Mouse (Mus musculus): ENCODE measurements at regions not wholly inside any gene's neighbourhood (a gene's known extent, or its start where the extent isn't known, plus 50 kb on each side); places are given as distances from the start of the nearest gene placed in this dataset.

DNA sequence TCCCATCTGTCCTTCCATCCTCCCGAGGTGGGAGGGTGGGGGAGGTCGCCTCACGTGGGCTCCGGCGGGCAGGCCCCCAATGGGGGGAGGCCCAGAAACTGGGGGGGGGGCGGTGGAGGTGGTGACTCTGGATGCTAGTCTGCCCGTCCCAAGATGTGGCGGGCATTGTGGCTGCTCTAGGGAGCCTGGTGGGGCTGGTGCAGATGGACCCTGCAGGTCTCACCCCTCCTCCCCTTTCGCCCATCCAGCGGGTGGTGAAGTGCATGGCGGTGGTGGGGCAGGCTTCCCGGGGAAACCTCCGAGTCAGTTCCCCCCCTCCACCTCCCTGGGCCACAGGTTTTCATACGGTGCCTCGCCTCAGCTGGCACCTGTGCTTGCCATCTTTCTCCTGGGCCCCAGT, 88.6 kb downstream of the Inhba start:
- no peak for TF ChIP-seq GATA4 (IDR thresholded peaks at IDR 0.05; ENCODE audit: insufficient replicate concordance, low read length)

DNA sequence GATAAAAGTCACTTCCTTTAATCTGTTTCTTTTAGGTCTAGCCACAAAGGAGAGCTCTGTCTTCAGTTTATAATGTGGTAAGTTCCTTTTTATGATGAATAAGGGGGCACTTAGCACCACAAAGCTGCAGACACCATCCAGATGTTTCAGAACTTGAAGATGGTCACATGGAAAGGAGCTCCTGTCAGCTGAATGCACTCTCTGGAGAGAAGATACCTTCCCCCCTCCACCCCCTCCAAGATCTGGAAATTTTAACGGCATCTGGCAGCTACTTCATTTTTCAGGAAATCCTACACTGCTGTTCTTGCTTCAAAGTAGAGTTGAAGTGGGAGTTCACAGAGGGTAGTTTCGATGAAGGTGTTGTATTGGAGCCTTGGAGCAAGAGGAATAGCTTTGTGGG, 103.2 kb downstream of the Inhba start:
- no peak for TF ChIP-seq GATA4 (IDR thresholded peaks at IDR 0.05; ENCODE audit: insufficient replicate concordance, low read length)

DNA sequence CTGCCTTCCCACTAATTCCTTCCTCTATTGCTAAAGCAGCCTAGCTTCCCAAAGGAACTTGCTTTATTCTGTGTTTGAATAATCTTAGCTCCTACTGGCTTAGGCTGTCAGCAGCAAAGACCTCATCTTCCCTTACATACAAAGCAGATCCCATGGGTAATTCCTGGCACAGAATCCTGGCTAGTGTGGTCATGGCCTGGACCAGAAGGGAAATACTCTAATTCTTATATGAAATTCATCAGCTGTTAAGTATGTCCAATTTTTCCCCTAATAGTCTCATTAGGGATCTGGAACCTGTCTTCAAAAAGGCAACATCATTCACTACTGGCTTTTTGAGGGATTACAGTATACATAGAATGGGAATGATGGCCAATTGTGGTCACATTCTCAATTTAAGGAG, 135.0 kb downstream of the Inhba start:
- TF ChIP-seq GATA4 (IDR thresholded peaks at IDR 0.05; ENCODE audit: insufficient replicate concordance, low read length), result no peak

DNA sequence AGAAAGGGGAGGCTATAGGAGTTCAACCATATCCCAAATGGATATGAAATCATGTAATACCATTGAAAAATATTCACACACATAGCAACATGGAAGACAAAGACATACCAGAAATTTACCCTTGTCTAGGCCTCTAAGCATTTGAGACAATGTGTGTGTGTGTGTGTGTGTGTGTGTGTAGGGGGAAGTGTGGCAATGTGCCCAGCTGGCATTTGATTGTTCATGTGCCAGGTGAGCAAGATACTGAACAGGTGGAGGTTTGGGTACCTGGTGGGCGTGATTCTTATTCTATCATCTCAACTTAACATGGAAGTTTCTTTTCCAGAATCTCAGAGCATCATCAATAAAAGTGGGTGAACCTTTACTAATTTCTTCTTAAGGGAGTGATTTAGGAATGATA, 143.3 kb downstream of the Inhba start:
- no peak for TF ChIP-seq GATA4 (IDR thresholded peaks at IDR 0.05; ENCODE audit: insufficient replicate concordance, low read length)

DNA sequence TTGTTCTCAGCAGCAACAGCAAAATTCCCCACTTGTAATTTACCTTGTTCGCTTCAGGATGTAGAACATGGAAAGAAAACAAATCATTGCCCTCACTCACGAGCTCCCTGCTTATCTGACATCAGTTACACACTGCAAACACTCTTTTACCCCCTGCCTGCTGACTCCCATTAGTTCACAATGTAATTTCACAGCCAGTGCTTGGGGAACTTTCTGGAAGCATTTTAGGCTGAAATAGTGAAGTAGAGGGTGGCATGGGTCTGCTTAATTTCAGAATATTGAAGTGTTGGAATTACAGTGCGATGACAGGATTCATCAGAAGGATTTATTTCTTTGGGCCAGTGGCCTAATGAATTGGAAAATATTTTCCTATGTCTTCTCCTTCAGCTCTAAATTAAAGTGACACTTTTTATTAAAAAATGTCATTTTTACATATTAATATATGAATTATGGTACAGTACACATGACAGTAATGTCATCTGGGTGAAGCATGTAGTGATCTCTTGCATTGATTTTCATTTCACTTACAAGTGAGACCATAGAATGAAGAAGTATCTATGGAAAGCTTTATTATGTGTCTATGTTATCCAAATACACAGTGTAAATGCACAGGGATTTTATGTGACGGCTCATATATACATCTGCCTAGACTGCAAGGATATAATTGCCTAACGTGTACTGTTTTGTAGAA, 153.7 kb downstream of the Inhba start:
- TF ChIP-seq GATA4 (IDR thresholded peaks at IDR 0.05; ENCODE audit: insufficient replicate concordance, low read length), result no peak

DNA sequence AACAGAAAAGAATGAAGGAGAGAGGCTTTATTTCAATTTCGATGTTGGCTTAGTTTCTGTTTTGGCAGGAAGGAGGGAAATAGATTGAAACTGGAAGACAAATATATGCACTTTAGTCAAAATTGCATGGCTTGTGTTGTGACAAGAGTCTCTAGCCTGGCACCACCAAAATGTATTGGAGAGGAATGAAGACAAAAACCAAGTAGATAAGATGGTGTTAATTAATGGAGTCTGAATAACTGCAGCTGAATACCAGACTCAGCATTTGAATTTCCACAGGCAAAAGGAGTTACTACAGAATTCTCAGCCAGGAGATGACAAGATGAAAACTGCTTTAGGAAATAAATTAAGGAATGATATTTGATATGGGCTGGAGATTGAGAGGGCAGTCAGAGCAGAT, 185.0 kb downstream of the Inhba start:
- TF ChIP-seq GATA4 (IDR thresholded peaks at IDR 0.05; ENCODE audit: insufficient replicate concordance, low read length), result no peak

DNA sequence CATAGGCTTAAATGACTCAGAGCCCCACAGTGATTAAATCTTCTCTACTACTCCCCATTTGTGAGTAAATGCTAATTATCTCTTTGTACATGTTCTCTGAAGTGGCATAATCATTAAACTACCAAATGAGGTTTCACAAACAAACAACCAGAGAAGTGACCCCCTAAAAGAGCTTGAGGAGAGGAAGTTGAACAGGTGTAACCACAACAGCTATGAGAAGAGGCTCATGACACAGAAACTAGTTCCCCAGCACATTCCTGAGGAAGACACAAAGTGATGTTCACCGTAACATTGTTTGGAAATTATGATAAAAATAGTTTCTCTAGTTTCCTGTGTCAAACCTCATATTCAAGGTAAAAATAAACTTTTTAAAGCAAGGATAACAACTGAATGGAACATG, 188.4 kb downstream of the Inhba start:
- TF ChIP-seq GATA4 (IDR thresholded peaks at IDR 0.05; ENCODE audit: insufficient replicate concordance, low read length), result no peak

DNA sequence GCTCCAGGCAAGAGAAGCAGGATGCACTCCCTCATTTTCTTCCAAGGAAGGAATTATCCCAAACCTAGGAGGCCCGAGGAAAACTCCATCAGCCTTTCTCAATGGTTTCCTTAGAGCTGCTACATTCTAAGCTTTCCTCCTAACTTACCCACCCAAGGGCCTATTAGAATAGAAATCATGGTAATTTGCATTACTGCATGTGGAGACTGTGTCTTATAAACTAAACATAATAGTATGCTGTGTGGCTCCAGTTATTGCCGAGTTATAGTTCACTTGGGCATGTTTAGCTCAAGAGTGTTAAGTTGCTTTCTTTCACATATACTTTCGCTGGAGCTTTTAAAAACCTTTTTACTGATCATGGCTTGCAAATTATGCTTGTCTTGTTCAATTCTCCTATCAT, 191.5 kb downstream of the Inhba start:
- TF ChIP-seq GATA4 (IDR thresholded peaks at IDR 0.05; ENCODE audit: insufficient replicate concordance, low read length), result no peak

DNA sequence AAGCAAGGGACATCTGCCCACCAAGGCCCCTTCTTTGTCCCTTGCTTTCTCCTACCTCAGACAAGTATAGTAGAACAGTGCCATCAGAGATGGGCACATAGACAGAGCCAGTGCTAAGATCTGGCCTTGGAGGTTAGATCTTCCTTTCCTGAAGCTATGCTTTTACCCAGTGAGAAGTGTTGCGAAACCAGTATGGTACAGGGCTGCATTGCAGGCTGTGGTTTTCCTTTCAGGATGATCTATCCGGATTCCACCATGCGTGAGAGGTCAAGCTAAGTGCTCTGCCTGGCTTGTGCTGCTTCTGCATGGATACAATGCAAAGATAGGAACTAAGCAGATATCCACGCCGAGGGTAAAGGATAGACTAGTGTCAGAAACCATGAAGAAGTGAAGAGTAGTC, 192.4 kb downstream of the Inhba start:
- TF ChIP-seq GATA4 (IDR thresholded peaks at IDR 0.05; ENCODE audit: insufficient replicate concordance, low read length), result no peak

DNA sequence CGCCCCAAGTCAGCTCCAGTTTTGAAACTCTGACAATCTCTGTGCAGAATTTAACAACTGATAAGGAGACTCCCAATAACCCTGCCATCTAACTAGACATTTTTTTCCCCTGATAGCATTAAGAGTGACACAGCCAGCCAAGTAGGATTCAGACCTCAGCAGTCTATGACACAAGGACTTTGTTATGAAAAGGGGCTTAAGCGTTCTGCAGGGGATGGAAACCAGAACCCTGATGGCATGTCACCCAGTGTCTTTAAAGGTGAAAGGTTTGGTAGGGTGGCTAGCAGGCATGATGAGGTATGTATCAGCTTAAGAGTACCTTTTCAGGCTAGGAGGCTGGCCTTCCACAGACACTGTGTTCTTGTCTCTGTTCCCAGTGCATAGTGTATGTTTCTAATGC, 199.8 kb downstream of the Inhba start:
- TF ChIP-seq GATA4 (IDR thresholded peaks at IDR 0.05; ENCODE audit: insufficient replicate concordance, low read length), result no peak

DNA sequence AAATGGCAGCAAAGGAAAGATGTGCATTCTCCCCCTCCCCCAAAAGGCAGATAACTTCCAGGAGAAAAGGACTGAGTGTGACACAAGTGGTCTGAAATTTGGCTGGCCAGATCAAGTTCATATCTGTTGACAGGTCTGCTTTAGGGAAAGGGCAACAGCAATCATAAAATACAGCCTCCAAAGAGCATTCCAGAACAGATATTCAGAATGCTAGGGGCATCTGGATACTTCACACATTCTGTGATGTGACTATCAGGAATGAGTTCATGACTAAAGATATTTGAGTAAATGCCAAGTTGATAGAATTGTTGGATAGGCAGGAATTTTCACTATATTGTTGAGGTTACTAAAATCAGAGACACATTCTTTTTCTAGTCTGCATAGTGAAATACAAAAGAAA, 208.2 kb downstream of the Inhba start:
- no peak for TF ChIP-seq GATA4 (IDR thresholded peaks at IDR 0.05; ENCODE audit: insufficient replicate concordance, low read length)

DNA sequence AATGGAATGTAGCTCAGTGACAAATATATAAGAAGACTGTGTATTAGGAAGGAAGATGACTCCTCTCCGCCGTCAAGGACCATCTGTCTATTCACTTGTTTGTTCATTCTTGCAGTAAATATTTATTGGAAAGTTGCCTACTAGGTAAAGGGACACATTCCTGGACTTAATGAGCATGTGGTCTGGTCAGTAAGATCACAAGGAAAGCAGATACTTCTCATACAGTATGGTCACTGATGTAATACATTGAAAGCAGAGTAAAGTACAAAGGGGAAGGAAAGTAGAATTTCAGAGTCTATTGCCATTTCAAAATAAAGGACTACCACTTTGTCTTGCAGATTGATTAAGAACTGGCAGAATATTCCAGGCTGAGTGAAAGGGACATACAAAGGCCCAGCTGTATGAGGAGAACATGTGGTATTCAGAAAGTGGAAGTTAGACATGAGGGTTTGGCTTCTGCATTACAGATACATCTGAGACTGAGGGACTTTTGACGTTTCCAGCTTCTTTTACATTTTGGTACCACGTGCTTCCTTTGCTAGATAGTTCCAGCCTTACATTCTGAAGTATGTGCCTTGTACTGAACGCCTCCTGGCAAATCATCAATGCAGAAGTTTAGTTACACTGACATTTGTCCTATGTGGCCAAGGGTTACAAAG, 211.4 kb downstream of the Inhba start:
- TF ChIP-seq GATA4 (IDR thresholded peaks at IDR 0.05; ENCODE audit: insufficient replicate concordance, low read length), result no peak

DNA sequence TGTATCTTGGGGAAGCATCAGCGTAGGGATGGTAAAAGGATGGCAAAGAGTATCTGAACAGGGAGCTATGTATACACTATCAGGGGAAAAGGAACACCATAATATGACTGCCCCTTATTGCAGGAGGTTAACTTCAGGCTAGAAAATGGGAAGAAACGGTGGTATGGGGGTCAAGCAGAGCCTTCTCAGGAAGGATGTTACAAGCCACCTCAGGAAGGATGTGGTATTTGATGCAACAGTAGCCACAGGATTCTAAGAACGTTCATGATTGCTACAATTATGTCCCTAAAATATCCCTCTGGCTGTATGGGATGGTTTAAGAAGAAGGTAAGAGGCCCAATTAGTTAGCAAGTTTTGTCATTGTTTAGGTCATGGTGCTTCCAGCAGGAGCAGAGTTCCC, 249.5 kb downstream of the Inhba start:
- TF ChIP-seq GATA4 (IDR thresholded peaks at IDR 0.05; ENCODE audit: insufficient replicate concordance, low read length), result no peak

DNA sequence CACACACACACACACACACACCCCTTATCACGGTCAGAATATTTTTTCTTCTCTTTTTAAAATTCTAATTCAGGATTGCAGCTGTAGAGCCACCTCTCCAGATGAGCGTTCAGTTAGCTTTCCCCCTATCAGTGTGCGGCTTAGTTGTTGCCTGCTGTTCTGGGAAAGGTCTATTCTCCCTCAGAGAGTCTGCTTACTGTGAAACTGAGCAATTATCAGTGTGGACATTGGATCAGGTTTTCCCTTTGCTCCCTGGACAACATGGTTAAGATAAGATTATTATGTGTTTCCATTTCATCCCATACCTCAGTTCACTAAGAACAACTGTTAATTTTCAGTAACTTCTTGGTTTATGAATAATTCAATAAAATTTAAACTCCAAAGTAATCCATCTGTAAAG, 268.3 kb downstream of the Inhba start:
- TF ChIP-seq GATA4 (IDR thresholded peaks at IDR 0.05; ENCODE audit: insufficient replicate concordance, low read length), result no peak; the same call in 1 of the 2 replicates

DNA sequence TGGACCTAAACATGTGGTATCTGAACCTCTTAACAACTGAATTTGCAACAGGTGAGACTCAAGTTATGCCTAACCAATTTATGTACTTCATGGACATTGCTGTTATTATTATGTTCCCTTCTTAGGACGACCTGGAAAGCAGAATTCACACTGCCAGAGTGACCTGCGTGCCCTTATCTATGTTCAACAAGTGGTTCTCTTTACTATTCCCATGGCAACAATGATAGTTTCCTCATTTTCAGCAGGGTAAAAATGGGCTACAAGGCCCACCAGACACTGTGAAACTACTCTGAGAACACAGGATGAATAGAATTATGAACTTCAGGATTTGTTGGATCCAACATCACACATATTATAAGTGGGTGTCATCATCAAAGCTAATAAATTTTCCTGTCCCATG, 269.1 kb downstream of the Inhba start:
- no peak for TF ChIP-seq GATA4 (IDR thresholded peaks at IDR 0.05; ENCODE audit: insufficient replicate concordance, low read length)

DNA sequence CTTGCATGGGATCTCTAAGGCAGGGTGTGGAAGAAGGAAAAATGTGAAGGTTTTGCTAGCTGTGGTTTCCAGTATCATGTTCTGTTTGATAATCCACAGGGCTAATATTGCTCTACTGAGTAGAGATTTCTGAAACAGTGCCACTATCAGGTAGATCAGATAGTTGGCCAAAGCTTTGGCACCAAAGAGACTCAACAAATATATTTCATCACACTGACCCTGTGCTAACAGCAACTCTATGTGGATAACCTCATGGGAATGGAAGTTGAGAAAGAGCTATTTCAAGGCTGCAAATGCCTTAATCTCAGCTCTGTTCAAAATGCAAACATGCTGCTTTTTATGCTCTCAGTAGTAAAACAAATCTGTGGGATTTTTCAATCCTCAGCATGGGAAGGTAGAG, 270.1 kb downstream of the Inhba start:
- peak; percentile 90 for TF ChIP-seq GATA4 (IDR thresholded peaks at IDR 0.05; ENCODE audit: insufficient replicate concordance, low read length)

DNA sequence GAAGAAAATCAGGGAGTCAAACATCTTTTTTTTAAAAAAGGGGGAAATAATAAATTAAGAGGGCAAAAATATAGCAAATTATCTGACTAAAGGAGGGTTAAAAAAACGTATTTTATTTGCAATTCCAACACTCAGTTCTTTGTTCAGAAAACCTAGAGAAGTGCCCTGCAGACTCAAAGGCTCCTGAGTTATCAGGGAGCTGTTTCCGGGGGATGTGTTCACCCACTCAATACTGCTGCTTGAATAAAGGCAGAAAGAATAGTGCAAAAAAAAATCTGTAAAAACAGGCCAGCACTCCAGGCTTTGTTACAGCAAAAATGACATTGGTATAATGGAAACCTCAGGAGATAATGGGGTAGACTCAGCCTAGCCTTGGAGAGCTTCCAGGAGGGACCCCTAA, 270.6 kb downstream of the Inhba start:
- TF ChIP-seq GATA4 (IDR thresholded peaks at IDR 0.05; ENCODE audit: insufficient replicate concordance, low read length), result no peak

All from liver, adult (tissue).